ENCODE assay signal across 20 mouse cellular contexts in the genomic region with DNA sequence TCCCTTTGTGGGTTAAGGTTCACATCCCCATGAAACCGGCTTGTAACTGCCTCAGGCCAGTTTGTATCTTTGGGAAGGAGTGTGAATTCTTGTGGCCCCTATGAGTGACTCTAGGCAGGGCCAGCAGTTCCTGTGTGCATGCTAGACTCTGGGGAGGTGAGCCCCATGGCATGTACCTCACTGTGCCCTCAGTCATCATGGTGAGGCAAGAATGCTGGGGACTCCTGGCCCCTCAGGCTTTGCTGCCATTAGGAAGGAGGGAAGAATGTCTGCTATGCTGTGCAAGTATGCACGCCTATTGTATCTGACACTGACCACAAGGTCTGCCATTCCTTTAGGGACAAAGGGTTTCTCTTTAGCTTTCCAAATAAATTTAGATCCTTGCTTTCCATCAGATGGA. TPM values are rescaled to one million over a fixed set of nuclear protein-coding genes. Genes with fewer than 3 reads are reported as not detected.
DNase-seq lines count a peak whose midpoint lies in the region; ATAC-seq and TF ChIP-seq lines count a peak whose summit lies in the region.
"Had no signal": no experiment of that assay in that cellular context is flagged by ENCODE, and none has a peak within 500 bp of the region (broad histone marks: within the 10 kb centered on the region; RNA-seq: fewer than 3 reads in every experiment).

No protein-coding gene starts in this region.

- intact Hi-C loops in heart, postnatal 36 days (cut with DNase I) = no loop called here

- H3K4me2 ChIP-seq in heart, postnatal 0 days (ENCODE audit: low read depth, low read length) = no peak overlapping the region
- H3K4me2 ChIP-seq: embryonic facial prominence, embryonic 13.5 days; midbrain, embryonic 13.5 days had no signal

- H3K27ac ChIP-seq in heart, postnatal 0 days (ENCODE audit: low read depth) = peak overlapping the region; percentile 16; the same call in 1 of the 2 replicates
- H3K27ac ChIP-seq: embryonic facial prominence, embryonic 13.5 days; macrophage; midbrain, embryonic 13.5 days had no signal

- no peak overlapping the region for H3K4me3 ChIP-seq in heart, postnatal 0 days (ENCODE audit: low read depth, low read length)
- H3K4me3 ChIP-seq: embryonic facial prominence, embryonic 13.5 days; midbrain, embryonic 13.5 days had no signal

- ATAC-seq in heart, postnatal 0 days (ENCODE audit: insufficient read depth, low read depth) = peak; percentile 59; the same call in 1 of the 2 replicates
- ATAC-seq: midbrain, embryonic 13.5 days had no signal

- no peak for TF ChIP-seq EP300 in heart, postnatal 0 days (IDR thresholded peaks at IDR 0.05; ENCODE audit: low read depth)

- H3K27me3 ChIP-seq in heart, postnatal 0 days (ENCODE audit: control insufficient read depth, insufficient read depth, low read length) = no peaks in the 10 kb centered on the region
- H3K27me3 ChIP-seq: embryonic facial prominence, embryonic 13.5 days; midbrain, embryonic 13.5 days had no signal

- H3K4me1 ChIP-seq in heart, postnatal 0 days (ENCODE audit: control insufficient read depth, insufficient read depth) = peaks cover 31% of the 10 kb centered on the region
- H3K4me1 ChIP-seq: embryonic facial prominence, embryonic 13.5 days had no signal

- WGBS in heart, postnatal 0 days = 24% methylated on average over 2 of the region's 2 CpGs

- H3K9me3 ChIP-seq in heart, postnatal 0 days (replicated peaks; ENCODE audit: control insufficient read depth, low read length) = no peaks in the 10 kb centered on the region
- H3K9me3 ChIP-seq: embryonic facial prominence, embryonic 13.5 days; midbrain, embryonic 13.5 days had no signal

- DNase-seq in heart, adult 11 months = peak; percentile 63
- DNase-seq in heart, postnatal 36 days = no peak
- DNase-seq in heart, postnatal 0 days (ENCODE audit: low spot score) = no peak
- no peak for DNase-seq in heart, adult 18-20 months
- peak; percentile 96 for DNase-seq in Muller cell, postnatal 12 days (ENCODE audit: inconsistent ontology term)
- DNase-seq in mesoderm, embryonic 11.5 days (ENCODE audit: low read depth, low spot score) = peak; percentile 21
- DNase-seq in adrenal gland, postnatal 14 days = no peak
- no peak for DNase-seq in frontal cortex, postnatal 25 days (ENCODE audit: low spot score in 2 of 2)
- DNase-seq: adrenal gland, postnatal 36 days; cerebellum, postnatal 14 days; gastrocnemius, postnatal 10 days; liver; lung, adult 2 months; retina, postnatal 1 day; right cerebral cortex, postnatal 4 days; thymus, postnatal 14 days had no signal

- TF ChIP-seq CTCF in heart, postnatal 0 days (IDR thresholded peaks at IDR 0.05; ENCODE audit: low read depth) = no peak

- no peak overlapping the region for H3K9ac ChIP-seq in heart, postnatal 0 days (replicated peaks; ENCODE audit: low read depth, low read length)
- H3K9ac ChIP-seq: embryonic facial prominence, embryonic 13.5 days; midbrain, embryonic 13.5 days had no signal

- H3K36me3 ChIP-seq in heart, postnatal 0 days (replicated peaks; ENCODE audit: control insufficient read depth, insufficient read depth, low read length) = peaks cover 87% of the 10 kb centered on the region

RNA-seq across cellular contexts. Expression of gene Stard5, which starts 9.4 kb away (rescaled TPM):
- 10 to 100 TPM; 10.9 to 11.7 TPM for total RNA-seq in heart, postnatal 36 days (2021)
- 12.1 and 14.8 TPM in 2 replicates for total RNA-seq in heart, postnatal 0 days (2014; rRNA removed; ENCODE audit: low replicate concordance)
- polyA plus RNA-seq in heart, postnatal 0 days (2015; fragmentation: Nextera tagmentation; extraction: Ambion mirVana) = 20.0 and 20.6 TPM in 2 replicates
- total RNA-seq in heart, adult 18-20 months (2021) = 10 to 100 TPM in 1 of 2 experiments, 1 to 10 TPM in 1; 7.5 to 10.9 TPM
- 32.8 and 40.5 TPM in 2 replicates for total RNA-seq in adrenal gland, postnatal 14 days (2021)

RNA-seq across cellular contexts. Expression of gene Tmc3, which starts 56.4 kb away (rescaled TPM):
- under 1 TPM; 0.11 to 0.19 TPM for total RNA-seq in heart, postnatal 36 days (2021)
- 0.04 and 0.23 TPM in 2 replicates for total RNA-seq in heart, postnatal 0 days (2014; rRNA removed; ENCODE audit: low replicate concordance)
- 0.38 and 0.49 TPM in 2 replicates for polyA plus RNA-seq in heart, postnatal 0 days (2015; fragmentation: Nextera tagmentation; extraction: Ambion mirVana)
- total RNA-seq in heart, adult 18-20 months (2021) = under 1 TPM; 0.10 to 0.17 TPM
- 0.30 and 0.90 TPM in 2 replicates for total RNA-seq in adrenal gland, postnatal 14 days (2021)
- total RNA-seq: MEL had no signal
- polyA plus RNA-seq: macrophage had no signal

Comparison
In these comparisons a context has a peak if more than half of its experiments do, and no peak if none do; other contexts are left out.
1. DNase-seq: peak in heart, adult 11 months (single experiment), Muller cell, postnatal 12 days (single experiment) and mesoderm, embryonic 11.5 days (single experiment); none in heart, postnatal 36 days (0 of 2), heart, postnatal 0 days (single experiment), heart, adult 18-20 months (0 of 2), adrenal gland, postnatal 14 days (single experiment) and frontal cortex, postnatal 25 days (0 of 2).